Mouse (Mus musculus): ENCODE data around the gene Gm13276. TPM values are rescaled to one million over a fixed set of nuclear protein-coding genes. Genes with fewer than 3 reads are reported as not detected.
A peak's percentile ranks its signal among the peaks of the same experiment; 100 is the strongest.
"Not testable (repeated sequence)": the region's sequence is repeated elsewhere in the genome, so short reads cannot be mapped to it uniquely, and the experiment has no call there.

Gm13276 gene
- not detected in 3 replicates for total RNA-seq (2017)

DNA sequence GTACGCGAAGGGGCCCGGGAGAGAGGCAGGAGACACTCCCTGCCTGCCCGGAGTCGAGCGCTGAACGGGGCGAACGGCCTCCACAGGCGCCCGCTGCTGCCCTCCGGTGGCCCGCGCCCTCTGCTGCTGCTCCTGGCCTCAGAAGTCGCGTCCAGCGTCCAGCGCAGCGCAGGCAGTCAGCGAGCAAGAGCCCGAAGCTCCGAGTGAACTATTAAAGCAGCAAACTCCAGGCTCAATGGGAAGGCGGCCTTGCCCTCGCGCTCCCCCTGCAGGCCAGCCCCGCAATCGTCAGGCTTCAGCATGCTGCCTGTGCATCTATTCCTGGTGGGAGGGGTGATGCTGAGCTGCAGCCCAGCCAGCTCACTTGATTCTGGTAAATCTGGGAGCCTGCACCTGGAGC lies at the start of gene Gm13276:
Gm13276 (plus strand) TSS at position 301 of the 400 bp plus-strand sequence.
- ATAC-seq (replicated peaks; ENCODE audit: insufficient number of reproducible peaks, low FRiP score, low TSS enrichment, poor library complexity, severe bottlenecking) = not testable (repeated sequence)

DNA sequence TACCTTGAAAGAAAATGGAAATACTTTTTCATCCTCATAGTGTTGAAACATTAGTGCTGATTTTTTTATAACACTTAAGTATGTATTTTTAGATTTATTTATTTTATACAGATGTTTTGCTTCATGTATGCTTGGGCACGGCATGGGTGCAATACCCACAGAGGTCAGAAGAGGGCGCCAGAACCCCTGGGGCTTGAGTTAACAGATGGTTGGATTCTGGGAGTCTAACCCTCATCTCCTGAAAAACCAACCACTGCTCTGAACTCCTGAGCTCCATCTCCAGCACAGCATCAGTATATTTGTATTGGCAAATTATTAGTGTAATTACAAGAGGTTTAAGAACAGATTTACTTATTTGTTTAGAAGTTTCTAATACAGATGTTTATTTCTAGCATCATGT lies 47.0 kb upstream of the Gm13276 start:
- ATAC-seq (replicated peaks; ENCODE audit: insufficient number of reproducible peaks, low FRiP score, low TSS enrichment, poor library complexity, severe bottlenecking) = peak; percentile 83; the same call in 1 of the 2 replicates

DNA sequence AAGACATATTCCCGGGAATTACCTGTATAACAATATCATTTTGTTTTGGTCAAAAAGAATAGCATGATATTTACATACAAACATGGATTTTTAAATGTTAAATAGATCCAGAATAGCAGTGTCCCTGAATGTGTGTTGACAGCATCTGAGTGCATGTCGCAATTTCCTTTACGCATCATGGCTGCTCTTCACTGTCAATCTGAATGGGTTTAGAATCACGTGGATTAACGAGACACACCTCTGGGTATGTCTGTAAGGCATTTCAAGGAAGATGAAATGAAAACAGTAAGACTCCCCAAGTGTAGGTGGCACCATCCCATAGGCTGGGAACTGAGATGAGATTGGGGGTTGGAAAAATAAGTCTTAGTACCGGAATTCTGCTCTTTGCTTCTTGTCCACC lies 46.5 kb upstream of the Gm13276 start:
- peak; percentile 67; the same call in 1 of the 2 replicates for ATAC-seq (replicated peaks; ENCODE audit: insufficient number of reproducible peaks, low FRiP score, low TSS enrichment, poor library complexity, severe bottlenecking)

- ATAC-seq (replicated peaks; ENCODE audit: insufficient number of reproducible peaks, low FRiP score, low TSS enrichment, poor library complexity, severe bottlenecking) = no peak
These were observed 44.1 kb upstream of the Gm13276 start for GRCm38 (mm10) chr4:88741426-88741825.

GRCm38 (mm10) chr4:88742771-88743371 lies 42.6 kb upstream of the Gm13276 start:
- ATAC-seq (replicated peaks; ENCODE audit: insufficient number of reproducible peaks, low FRiP score, low TSS enrichment, poor library complexity, severe bottlenecking) = no peak

GRCm38 (mm10) chr4:88744207-88744606 lies 41.3 kb upstream of the Gm13276 start:
- no peak for ATAC-seq (replicated peaks; ENCODE audit: insufficient number of reproducible peaks, low FRiP score, low TSS enrichment, poor library complexity, severe bottlenecking)

DNA sequence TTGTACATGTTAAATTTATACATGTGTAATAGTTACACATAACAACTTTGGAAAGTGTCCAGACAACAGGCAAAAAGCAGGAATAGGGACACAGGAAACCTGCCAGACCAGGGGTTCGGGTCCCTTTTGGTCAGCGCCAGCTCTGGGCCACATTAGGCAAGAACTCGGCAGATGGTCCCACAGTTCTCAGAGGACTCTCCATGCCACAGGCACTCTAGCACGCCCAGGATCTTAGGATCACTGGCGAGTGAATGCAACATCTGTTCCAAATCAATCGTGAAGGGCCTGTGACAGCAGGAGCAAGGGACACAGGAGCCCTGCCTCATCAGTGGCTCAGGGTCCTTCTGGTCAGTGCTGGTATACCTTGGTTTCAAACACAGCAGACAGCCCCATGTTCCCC lies 35.6 kb upstream of the Gm13276 start:
- no peak for ATAC-seq (replicated peaks; ENCODE audit: insufficient number of reproducible peaks, low FRiP score, low TSS enrichment, poor library complexity, severe bottlenecking)

DNA sequence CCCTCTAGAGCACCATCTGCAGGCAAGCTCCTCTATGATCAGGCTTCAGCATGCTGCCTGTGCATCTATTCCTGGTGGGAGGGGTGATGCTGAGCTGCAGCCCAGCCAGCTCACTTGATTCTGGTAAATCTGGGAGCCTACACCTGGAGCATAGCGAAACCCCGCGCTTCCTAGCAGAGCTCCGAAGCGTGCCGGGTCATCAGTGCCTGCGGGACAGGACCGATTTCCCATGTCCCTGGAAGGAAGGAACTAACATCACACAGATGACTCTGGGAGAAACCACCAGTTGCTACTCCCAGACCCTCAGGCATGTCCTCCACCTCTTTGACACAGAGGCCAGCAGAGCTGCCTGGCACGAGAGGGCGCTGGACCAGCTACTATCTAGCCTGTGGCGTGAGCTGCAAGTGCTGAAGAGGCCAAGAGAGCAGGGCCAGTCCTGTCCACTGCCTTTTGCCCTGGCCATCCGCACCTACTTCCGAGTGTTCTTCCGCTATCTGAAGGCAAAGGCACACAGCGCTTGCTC lies 30.6 kb upstream of the Gm13276 start, which contains the start of gene Gm13271:
Gm13271 (plus strand) TSS at position 51 of the 523 bp plus-strand sequence.
- not testable (repeated sequence) for ATAC-seq (replicated peaks; ENCODE audit: insufficient number of reproducible peaks, low FRiP score, low TSS enrichment, poor library complexity, severe bottlenecking)

DNA sequence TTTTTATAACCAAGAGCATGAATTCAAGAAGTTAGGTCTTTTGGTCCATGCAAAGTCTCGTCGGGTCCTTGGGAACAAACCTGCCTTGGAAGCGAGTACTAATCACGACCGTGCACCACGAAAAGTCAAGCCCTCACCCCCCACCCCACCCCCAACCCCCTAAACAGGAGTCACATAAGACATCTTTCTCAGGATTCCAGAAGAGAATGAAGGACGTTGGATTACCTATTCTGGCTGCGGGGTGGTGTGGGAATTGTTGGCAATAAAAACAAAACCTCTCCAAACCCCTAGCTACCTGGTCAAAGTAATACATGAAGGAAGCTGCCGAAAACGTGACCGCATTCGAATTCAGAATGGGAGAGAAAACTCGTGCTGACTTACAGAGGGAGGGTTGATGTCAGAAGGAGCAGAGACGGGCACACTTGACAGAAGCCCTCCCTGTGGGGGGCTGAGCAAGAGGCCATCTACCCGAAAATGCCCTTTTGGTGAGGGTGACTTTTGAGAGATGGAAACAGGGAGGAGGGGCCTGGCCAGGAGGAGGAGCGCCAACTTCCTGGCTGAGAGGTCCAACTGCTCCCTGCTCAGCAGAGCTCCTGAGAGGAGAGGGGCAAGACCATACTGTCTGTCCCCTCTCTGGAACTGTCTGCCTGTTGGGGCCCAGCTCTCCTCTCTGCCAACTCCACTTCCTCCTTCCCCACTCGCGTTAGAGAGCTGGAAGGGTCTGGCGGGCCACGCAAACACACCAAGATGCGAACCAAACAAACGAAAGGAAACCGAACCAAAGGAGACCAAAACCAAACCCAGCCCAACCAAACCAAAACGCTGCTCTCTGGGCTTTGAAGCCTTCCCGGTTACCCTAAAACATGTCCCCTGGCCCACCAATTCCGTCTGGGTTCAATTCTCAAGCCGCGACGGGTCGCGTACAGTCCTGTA lies 28.7 kb upstream of the Gm13276 start:
- ATAC-seq (replicated peaks; ENCODE audit: insufficient number of reproducible peaks, low FRiP score, low TSS enrichment, poor library complexity, severe bottlenecking) = not testable (repeated sequence)

GRCm38 (mm10) chr4:88757628-88758031 lies 27.9 kb upstream of the Gm13276 start:
- peak; percentile 100 for ATAC-seq (replicated peaks; ENCODE audit: insufficient number of reproducible peaks, low FRiP score, low TSS enrichment, poor library complexity, severe bottlenecking)

- not testable (repeated sequence) for ATAC-seq (replicated peaks; ENCODE audit: insufficient number of reproducible peaks, low FRiP score, low TSS enrichment, poor library complexity, severe bottlenecking)
These were observed 26.8 kb upstream of the Gm13276 start for GRCm38 (mm10) chr4:88758751-88759150.

DNA sequence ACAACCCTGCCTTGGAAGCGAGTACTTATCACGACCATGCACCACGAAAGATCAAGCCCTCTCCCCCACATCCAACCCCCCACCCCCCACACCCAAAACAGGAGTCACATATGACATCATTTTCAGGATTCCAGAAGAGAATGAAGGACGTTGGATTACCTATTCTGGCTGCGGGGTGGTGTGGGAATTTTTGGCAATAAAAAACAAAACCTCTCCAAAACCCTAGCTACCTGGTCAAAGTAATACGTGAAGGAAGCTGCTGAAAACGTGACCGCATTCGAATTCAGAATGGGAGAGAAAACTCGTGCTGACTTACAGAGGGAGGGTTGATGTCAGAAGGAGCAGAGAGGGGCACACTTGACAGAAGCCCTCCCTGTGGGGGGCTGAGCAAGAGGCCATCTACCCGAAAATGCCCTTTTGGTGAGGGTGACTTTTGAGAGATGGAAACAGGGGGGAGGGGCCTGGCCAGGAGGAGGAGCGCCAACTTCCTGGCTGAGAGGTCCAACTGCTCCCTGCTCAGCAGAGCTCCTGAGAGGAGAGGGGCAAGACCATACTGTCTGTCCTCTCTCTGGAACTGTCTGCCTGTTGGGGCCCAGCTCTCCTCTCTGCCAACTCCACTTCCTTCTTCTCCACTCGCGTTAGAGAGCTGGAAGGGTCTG lies 25.8 kb upstream of the Gm13276 start, which contains the start of gene Gm13283:
Gm13283 (plus strand) TSS at position 510 of the 659 bp plus-strand sequence.
- ATAC-seq (replicated peaks; ENCODE audit: insufficient number of reproducible peaks, low FRiP score, low TSS enrichment, poor library complexity, severe bottlenecking) = not testable (repeated sequence)

GRCm38 (mm10) chr4:88760431-88760830 lies 25.1 kb upstream of the Gm13276 start:
- not testable (repeated sequence) for ATAC-seq (replicated peaks; ENCODE audit: insufficient number of reproducible peaks, low FRiP score, low TSS enrichment, poor library complexity, severe bottlenecking)

DNA sequence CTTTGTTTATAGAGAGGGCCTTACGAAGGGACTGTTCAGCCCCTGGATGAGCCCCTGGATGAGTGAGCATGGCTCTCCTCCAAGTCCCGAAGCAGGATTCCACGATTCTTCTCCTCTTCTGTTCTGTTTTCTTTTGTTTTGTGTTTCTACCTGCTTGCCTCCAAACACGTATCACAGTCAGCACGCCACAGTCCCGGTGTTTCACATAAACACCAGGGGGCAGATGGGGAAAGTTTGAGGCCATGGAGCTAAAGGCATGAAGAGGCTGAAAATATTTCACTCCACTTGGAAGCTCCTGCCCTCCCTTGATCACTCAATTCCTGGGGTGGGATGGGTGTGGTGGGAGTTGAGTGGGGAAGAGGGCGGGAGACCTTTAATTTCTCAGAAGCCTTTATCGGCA lies 23.7 kb upstream of the Gm13276 start:
- ATAC-seq (replicated peaks; ENCODE audit: insufficient number of reproducible peaks, low FRiP score, low TSS enrichment, poor library complexity, severe bottlenecking) = not testable (repeated sequence)

- not testable (repeated sequence) for ATAC-seq (replicated peaks; ENCODE audit: insufficient number of reproducible peaks, low FRiP score, low TSS enrichment, poor library complexity, severe bottlenecking)
These were observed 23.2 kb upstream of the Gm13276 start for GRCm38 (mm10) chr4:88762341-88762740.

GRCm38 (mm10) chr4:88763384-88764018 lies 22.0 kb upstream of the Gm13276 start:
- 0 out of 2 replicates have a peak, but pooled peaks have one; percentile 68 for ATAC-seq (replicated peaks; ENCODE audit: insufficient number of reproducible peaks, low FRiP score, low TSS enrichment, poor library complexity, severe bottlenecking)

GRCm38 (mm10) chr4:88773534-88773933 lies 12.0 kb upstream of the Gm13276 start, which contains the start of gene Gm13290:
Gene Gm13290, plus strand, starts transcription at chr4:88773834.
- ATAC-seq (replicated peaks; ENCODE audit: insufficient number of reproducible peaks, low FRiP score, low TSS enrichment, poor library complexity, severe bottlenecking) = not testable (repeated sequence)

- ATAC-seq (replicated peaks; ENCODE audit: insufficient number of reproducible peaks, low FRiP score, low TSS enrichment, poor library complexity, severe bottlenecking) = not testable (repeated sequence)
These were observed 8.9 kb upstream of the Gm13276 start, which contains the start of gene Gm13289 for GRCm38 (mm10) chr4:88776622-88777021. Gene Gm13289, plus strand, starts transcription at chr4:88776922.

All from monocyte, adult 5-6 weeks (primary cell).